7 mouse cellular contexts compared by ENCODE assay signal in the genomic region with DNA sequence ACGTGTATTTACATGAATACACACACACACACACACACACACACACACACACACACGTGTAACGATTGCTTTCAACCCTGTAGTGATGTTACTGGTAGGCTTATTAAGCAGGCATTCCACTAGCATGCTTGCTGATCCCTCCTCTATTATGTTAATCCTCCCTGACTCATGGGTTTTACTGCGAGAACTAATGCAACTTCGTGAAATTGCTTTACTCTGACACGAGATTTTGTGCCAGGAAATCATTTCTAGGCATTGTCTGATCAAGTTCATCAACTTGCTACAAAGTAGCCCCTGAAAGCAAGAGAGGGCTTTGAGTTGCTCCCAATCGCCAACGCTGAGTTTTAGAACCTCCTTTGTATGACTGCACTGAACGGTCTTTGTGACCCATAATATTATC.
DNase-seq lines count a peak whose midpoint lies in the region; ATAC-seq lines count a peak whose summit lies in the region.

No protein-coding gene starts in this region.

- H3K4me2 ChIP-seq in neural tube, embryonic 13.5 days: no peak overlapping the region
- H3K4me2 ChIP-seq in neural tube, embryonic 15.5 days: no peak overlapping the region
- 0 out of 2 replicates have a peak overlapping the region, but pooled peaks have one; percentile 13 for H3K4me2 ChIP-seq in forebrain, embryonic 15.5 days (replicated peaks)
- H3K4me2 ChIP-seq in midbrain, embryonic 12.5 days (replicated peaks): peak overlapping the region; percentile 35
- H3K4me2 ChIP-seq in kidney, embryonic 14.5 days (replicated peaks; ENCODE audit: low read depth, low read length): no peak overlapping the region

- no peak overlapping the region for H3K9ac ChIP-seq in neural tube, embryonic 13.5 days
- H3K9ac ChIP-seq in neural tube, embryonic 15.5 days (replicated peaks): no peak overlapping the region
- no peak overlapping the region for H3K9ac ChIP-seq in forebrain, embryonic 15.5 days (replicated peaks)
- no peak overlapping the region for H3K9ac ChIP-seq in midbrain, embryonic 12.5 days (replicated peaks)
- H3K9ac ChIP-seq in kidney, embryonic 14.5 days (ENCODE audit: low read depth, low read length): no peak overlapping the region

- no peak overlapping the region for H3K4me3 ChIP-seq in neural tube, embryonic 13.5 days
- H3K4me3 ChIP-seq in neural tube, embryonic 15.5 days (replicated peaks): no peak overlapping the region
- no peak overlapping the region for H3K4me3 ChIP-seq in forebrain, embryonic 15.5 days
- H3K4me3 ChIP-seq in midbrain, embryonic 12.5 days: no peak overlapping the region
- no peak overlapping the region for H3K4me3 ChIP-seq in kidney, embryonic 14.5 days (ENCODE audit: low read length)

- H3K4me1 ChIP-seq in neural tube, embryonic 13.5 days (replicated peaks): peaks cover 45% of the 10 kb centered on the region
- peaks cover 40% of the 10 kb centered on the region for H3K4me1 ChIP-seq in neural tube, embryonic 15.5 days
- peaks cover 41% of the 10 kb centered on the region for H3K4me1 ChIP-seq in forebrain, embryonic 15.5 days
- peaks cover 36% of the 10 kb centered on the region for H3K4me1 ChIP-seq in midbrain, embryonic 12.5 days
- peaks cover 10% of the 10 kb centered on the region; the same call in 1 of the 2 replicates for H3K4me1 ChIP-seq in kidney, embryonic 14.5 days (ENCODE audit: control insufficient read depth, insufficient read depth, low read length)

- DNase-seq in ovary, postnatal 36 days (ENCODE audit: low spot score): no peak

- peaks cover 5% of the 10 kb centered on the region; the same call in 1 of the 2 replicates for H3K36me3 ChIP-seq in neural tube, embryonic 13.5 days
- no peaks in the 10 kb centered on the region for H3K36me3 ChIP-seq in neural tube, embryonic 15.5 days
- H3K36me3 ChIP-seq in forebrain, embryonic 15.5 days: no peaks in the 10 kb centered on the region
- no peaks in the 10 kb centered on the region for H3K36me3 ChIP-seq in midbrain, embryonic 12.5 days
- no peaks in the 10 kb centered on the region for H3K36me3 ChIP-seq in kidney, embryonic 14.5 days (ENCODE audit: control insufficient read depth, insufficient read depth, low read length)

- no peaks in the 10 kb centered on the region for H3K27me3 ChIP-seq in neural tube, embryonic 13.5 days
- H3K27me3 ChIP-seq in neural tube, embryonic 15.5 days (replicated peaks): no peaks in the 10 kb centered on the region
- no peaks in the 10 kb centered on the region for H3K27me3 ChIP-seq in forebrain, embryonic 15.5 days
- H3K27me3 ChIP-seq in midbrain, embryonic 12.5 days: no peaks in the 10 kb centered on the region
- no peaks in the 10 kb centered on the region for H3K27me3 ChIP-seq in kidney, embryonic 14.5 days (ENCODE audit: control insufficient read depth, insufficient read depth, low read length)

- WGBS in neural tube, embryonic 13.5 days: 46% methylated on average over 9 of the region's 9 CpGs
- WGBS in neural tube, embryonic 15.5 days: 36% methylated on average over 9 of the region's 9 CpGs
- WGBS in forebrain, embryonic 15.5 days: 19% methylated on average over 9 of the region's 9 CpGs
- 28% methylated on average over 9 of the region's 9 CpGs for WGBS in midbrain, embryonic 12.5 days
- WGBS in kidney, embryonic 14.5 days: 66% methylated on average over 9 of the region's 9 CpGs

- ATAC-seq in neural tube, embryonic 13.5 days (ENCODE audit: low read depth): no peak
- no peak for ATAC-seq in neural tube, embryonic 15.5 days (ENCODE audit: low FRiP score)
- ATAC-seq in forebrain, embryonic 15.5 days (replicated peaks): 0 out of 2 replicates have a peak, but pooled peaks have one; percentile 15
- ATAC-seq in midbrain, embryonic 12.5 days (ENCODE audit: low FRiP score, low read depth): peak; percentile 57; the same call in 1 of the 2 replicates
- no peak for ATAC-seq in cerebellum, adult (ENCODE audit: insufficient number of reproducible peaks, low FRiP score, low TSS enrichment)
- ATAC-seq in kidney, embryonic 14.5 days (ENCODE audit: low FRiP score, low TSS enrichment): no peak

- 0 out of 2 replicates have a peak overlapping the region, but pooled peaks have one; percentile 57 for H3K27ac ChIP-seq in neural tube, embryonic 13.5 days (replicated peaks)
- no peak overlapping the region; the same call in 1 of the 2 replicates for H3K27ac ChIP-seq in neural tube, embryonic 15.5 days (replicated peaks)
- H3K27ac ChIP-seq in forebrain, embryonic 15.5 days (replicated peaks): 0 out of 2 replicates have a peak overlapping the region, but pooled peaks have one; percentile 27
- peak overlapping the region; percentile 65 for H3K27ac ChIP-seq in midbrain, embryonic 12.5 days (replicated peaks)
- H3K27ac ChIP-seq in kidney, embryonic 14.5 days (ENCODE audit: low read depth, low read length): no peak overlapping the region

- H3K9me3 ChIP-seq in neural tube, embryonic 13.5 days: no peaks in the 10 kb centered on the region
- no peaks in the 10 kb centered on the region for H3K9me3 ChIP-seq in neural tube, embryonic 15.5 days (replicated peaks)
- H3K9me3 ChIP-seq in forebrain, embryonic 15.5 days: no peaks in the 10 kb centered on the region
- no peaks in the 10 kb centered on the region for H3K9me3 ChIP-seq in midbrain, embryonic 12.5 days
- H3K9me3 ChIP-seq in kidney, embryonic 14.5 days (ENCODE audit: control insufficient read depth, low read length): no peaks in the 10 kb centered on the region

Comparison
In these comparisons a context has a peak if more than half of its experiments do, and no peak if none do; other contexts are left out.
1. H3K27ac ChIP-seq: peak in neural tube, embryonic 13.5 days (single experiment), forebrain, embryonic 15.5 days (single experiment) and midbrain, embryonic 12.5 days (single experiment); none in neural tube, embryonic 15.5 days (single experiment) and kidney, embryonic 14.5 days (single experiment).
2. ATAC-seq: peak in forebrain, embryonic 15.5 days (single experiment) and midbrain, embryonic 12.5 days (single experiment); none in neural tube, embryonic 13.5 days (single experiment), neural tube, embryonic 15.5 days (single experiment), cerebellum, adult (single experiment) and kidney, embryonic 14.5 days (single experiment).
3. H3K4me2 ChIP-seq: peak in forebrain, embryonic 15.5 days (single experiment) and midbrain, embryonic 12.5 days (single experiment); none in neural tube, embryonic 13.5 days (single experiment), neural tube, embryonic 15.5 days (single experiment) and kidney, embryonic 14.5 days (single experiment).